Mouse (Mus musculus) bone marrow, adult 2 months (tissue): ENCODE measurements around the gene Nup188.

ENCODE experiments used
- CTCF ChIP-seq: fragments of 200-500 bp; IDR thresholded peaks from 2 replicates; pipeline ENCODE4 v1.5.1; 2011; ENCODE audit warnings: low read length, control low read depth; ENCODE audit not compliant: control insufficient read depth, insufficient read depth
- POLR2A ChIP-seq: fragments of 200-500 bp; IDR thresholded peaks from 2 replicates; pipeline ENCODE4 v1.6.1; 2011; ENCODE audit warnings: low read depth, mild to moderate bottlenecking, control low read depth, low read length, borderline replicate concordance; ENCODE audit not compliant: control insufficient read depth

GRCm38 (mm10) chr2:30343601-30344137, 57.5 kb downstream of the Nup188 start:
- TF ChIP-seq POLR2A (no peak), CTCF (no peak)
